Mouse (Mus musculus): ENCODE measurements around the gene Cenpj. TPM values are rescaled to one million over a fixed set of nuclear protein-coding genes. Genes with fewer than 3 reads are reported as not detected.

The Cenpj gene
- 12.7 to 18.5 TPM (median 14.7 TPM) in 4 replicates for total RNA-seq (2023; ENCODE audit: inconsistent age)

GRCm38 (mm10) chr14:56575416-56575815 lies at the start of gene Cenpj, which contains the start of gene Parp4:
Cenpj (minus strand) TSS chr14:56575425.
Parp4 (plus strand) TSS chr14:56575619.

Other genes starting within 250 kb of the Cenpj start
- not detected in 4 replicates for gene Atp12a, start 210.4 kb downstream of the Cenpj start, total RNA-seq (2023; ENCODE audit: inconsistent age)
- gene Rnf17, start 172.8 kb downstream of the Cenpj start, total RNA-seq (2023; ENCODE audit: inconsistent age), result 0.54 to 1.1 TPM (median 0.96 TPM) in 4 replicates
- gene Parp4, start 194 bp upstream of the Cenpj start, total RNA-seq (2023; ENCODE audit: inconsistent age), result 70.3 to 80.9 TPM (median 76.7 TPM) in 4 replicates
- 34.5 to 48.3 TPM (median 40.7 TPM) in 4 replicates for gene Mphosph8, start 92.8 kb upstream of the Cenpj start, total RNA-seq (2023; ENCODE audit: inconsistent age)
- gene Pspc1, start 202.9 kb upstream of the Cenpj start, total RNA-seq (2023; ENCODE audit: inconsistent age), result 70.7 to 82.2 TPM (median 76.4 TPM) in 4 replicates
- gene Zmym5, start 236.3 kb upstream of the Cenpj start, total RNA-seq (2023; ENCODE audit: inconsistent age), result 61.5 to 78.0 TPM (median 75.1 TPM) in 4 replicates